Mouse (Mus musculus) stomach, postnatal 0 days (tissue): ENCODE measurements around the gene Ccnj.
A peak's percentile ranks its signal among the peaks of the same experiment; 100 is the strongest.

Experiments used
- CTCF ChIP-seq: IDR thresholded peaks from 2 replicates; pipeline ENCODE4 v1.5.1; 2016; ENCODE audit warnings: antibody characterized with exemption, low read depth, mild to moderate bottlenecking, moderate library complexity
- EP300 ChIP-seq: optimal IDR thresholded peaks from 2 replicates; pipeline ENCODE3; 2016; ENCODE audit warnings: antibody characterized with exemption

- TF ChIP-seq CTCF (peak; percentile 73), EP300 (no peak)
Measured at GRCm38 (mm10) chr19:40872955-40873665, 42.0 kb downstream of the Ccnj start.
